Mouse (Mus musculus) stomach, embryonic 15.5 days (tissue): ENCODE data around the gene Nudcd2. TPM values are rescaled to one million over a fixed set of nuclear protein-coding genes. Genes with fewer than 3 reads are reported as not detected.
"Not testable (repeated sequence)": the region's sequence is repeated elsewhere in the genome, so short reads cannot be mapped to it uniquely, and the experiment has no call there.

Experiments used
- ATAC-seq: fragments of 200-750 bp; cut with Nextera tagmentation; 2 replicates; pipeline ENCODE4 v1.8.0; 2017; ENCODE audit warnings: low read depth, moderate number of reproducible peaks, moderate TSS enrichment; ENCODE audit not compliant: insufficient read depth, low FRiP score
- H3K27ac ChIP-seq: fragments of 300-500 bp; sonication (generic); 2 replicates; pipeline ENCODE4 v1.5.1; 2015; ENCODE audit warnings: mild to moderate bottlenecking, inconsistent platforms
- H3K27me3 ChIP-seq: fragments of 300-500 bp; sonication (generic); replicated peaks from 2 replicates; pipeline ENCODE4 v1.6.1; 2015; ENCODE audit warnings: inconsistent platforms
- H3K36me3 ChIP-seq: fragments of 300-500 bp; sonication (generic); 2 replicates; pipeline ENCODE4 v1.6.1; 2015; ENCODE audit warnings: inconsistent platforms
- H3K4me1 ChIP-seq: fragments of 300-500 bp; sonication (generic); 2 replicates; pipeline ENCODE4 v1.6.1; 2015; ENCODE audit warnings: inconsistent platforms
- H3K4me2 ChIP-seq: fragments of 300-500 bp; sonication (generic); 2 replicates; pipeline ENCODE4 v1.6.1; 2015; ENCODE audit warnings: mild to moderate bottlenecking, inconsistent platforms
- H3K4me3 ChIP-seq: fragments of 300-500 bp; sonication (generic); replicated peaks from 2 replicates; pipeline ENCODE4 v1.5.1; 2015; ENCODE audit warnings: inconsistent platforms
- H3K9ac ChIP-seq: fragments of 300-500 bp; sonication (generic); 2 replicates; pipeline ENCODE4 v1.6.1; 2015; ENCODE audit warnings: inconsistent platforms
- H3K9me3 ChIP-seq: fragments of 300-500 bp; sonication (generic); 2 replicates; pipeline ENCODE4 v1.6.1; 2016; ENCODE audit warnings: inconsistent platforms
- WGBS: fragments of 180-500 bp; shearing (Covaris S2); methylation state at CpG from one replicate; pipeline ENCODE4 v1.1.7; 2015; 5-methylcytosine and 5-hydroxymethylcytosine counted together
- polyA plus RNA-seq: library from polyadenylated mRNA; unstranded; fragments of >200 nt; fragmentation: Nextera tagmentation; extraction: Ambion mirVana; gene quantifications from 2 replicates; pipeline ENCODE4 v1.2.1, GENCODE M21; 2015

Nudcd2 gene
- polyA plus RNA-seq = 130 and 151 TPM in 2 replicates

- Histone ChIP-seq H3K27ac (peak within 1 kb of the TSS; percentile 83), H3K27me3 (no peaks in the 10 kb centered on the region), H3K4me2 (peak within 1 kb of the TSS; percentile 81), H3K9me3 (no peaks in the 10 kb centered on the region), H3K36me3 (peaks cover 13% of the 10 kb centered on the region), H3K4me1 (peaks cover 12% of the 10 kb centered on the region), H3K9ac (peak within 1 kb of the TSS; percentile 94), H3K4me3 (peak within 1 kb of the TSS; percentile 96)
- under 1% methylated on average over 52 of the region's 52 CpGs for WGBS
- peak; percentile 99 for ATAC-seq
Measured at GRCm38 (mm10) chr11:40733339-40734174, at the start of gene Nudcd2, which contains the start of gene Hmmr. Gene Nudcd2 (plus strand): TSS chr11:40733667. Gene Hmmr (minus strand): TSS chr11:40733422.

- no peak overlapping the region for H3K4me3 ChIP-seq
- H3K27ac ChIP-seq = no peak overlapping the region
- no peaks in the 10 kb centered on the region for H3K9me3 ChIP-seq
- peak overlapping the region; percentile 79; the same call in 1 of the 2 replicates for H3K4me2 ChIP-seq
- H3K36me3 ChIP-seq = 0 out of 2 replicates have a peak, but pooled peaks cover 5% of the 10 kb centered on the region
- no peaks in the 10 kb centered on the region for H3K27me3 ChIP-seq
- H3K9ac ChIP-seq = no peak overlapping the region
- ATAC-seq = no peak
- WGBS = 57% methylated on average over 5 of the region's 5 CpGs
- peaks cover 17% of the 10 kb centered on the region for H3K4me1 ChIP-seq
Measured at GRCm38 (mm10) chr11:40690444-40691127, 42.9 kb upstream of the Nudcd2 start.

GRCm38 (mm10) chr11:40692101-40692509 lies 41.4 kb upstream of the Nudcd2 start:
- Histone ChIP-seq H3K27ac (peak overlapping the region; percentile 95), H3K4me1 (peaks cover 17% of the 10 kb centered on the region), H3K9ac (peak overlapping the region; percentile 65), H3K27me3 (no peaks in the 10 kb centered on the region), H3K9me3 (no peaks in the 10 kb centered on the region), H3K4me3 (peak overlapping the region; percentile 94), H3K36me3 (no peaks in the 10 kb centered on the region), H3K4me2 (peak overlapping the region; percentile 79)
- ATAC-seq = peak; percentile 82
- WGBS = under 1% methylated on average over 28 of the region's 28 CpGs

- H3K4me1 ChIP-seq = peaks cover 17% of the 10 kb centered on the region
- H3K36me3 ChIP-seq = no peaks in the 10 kb centered on the region
- peak overlapping the region; percentile 94 for H3K4me3 ChIP-seq
- peak; percentile 97 for ATAC-seq
- H3K4me2 ChIP-seq = peak overlapping the region; percentile 79
- H3K9ac ChIP-seq = peak overlapping the region; percentile 66
- no peaks in the 10 kb centered on the region for H3K27me3 ChIP-seq
- H3K9me3 ChIP-seq = no peaks in the 10 kb centered on the region
- under 1% methylated on average over 34 of the region's 36 CpGs for WGBS
- H3K27ac ChIP-seq = peak overlapping the region; percentile 95
Measured at GRCm38 (mm10) chr11:40692511-40693365, 40.7 kb upstream of the Nudcd2 start.

- ATAC-seq = no peak
- under 1% methylated on average over 16 of the region's 16 CpGs for WGBS
- H3K4me1 ChIP-seq = peaks cover 17% of the 10 kb centered on the region
- H3K4me2 ChIP-seq = peak overlapping the region; percentile 79
- H3K27me3 ChIP-seq = no peaks in the 10 kb centered on the region
- peak overlapping the region; percentile 95 for H3K27ac ChIP-seq
- H3K36me3 ChIP-seq = no peaks in the 10 kb centered on the region
- H3K4me3 ChIP-seq = peak overlapping the region; percentile 94
- no peaks in the 10 kb centered on the region for H3K9me3 ChIP-seq
- H3K9ac ChIP-seq = peak overlapping the region; percentile 66
Measured at GRCm38 (mm10) chr11:40693366-40693951, 40.0 kb upstream of the Nudcd2 start.

- peak; percentile 24; the same call in 1 of the 2 replicates for ATAC-seq
- peak overlapping the region; percentile 95 for H3K27ac ChIP-seq
Measured at GRCm38 (mm10) chr11:40694311-40695087, 39.0 kb upstream of the Nudcd2 start.

GRCm38 (mm10) chr11:40695103-40695502 lies 38.4 kb upstream of the Nudcd2 start, which contains the start of gene Mat2b:
Gene Mat2b (minus strand): TSS chr11:40695203.
- ATAC-seq = no peak
- Histone ChIP-seq H3K9ac (peak within 1 kb of the TSS; percentile 66), H3K9me3 (no peaks in the 10 kb centered on the region), H3K27ac (peak within 1 kb of the TSS; percentile 95), H3K27me3 (no peaks in the 10 kb centered on the region), H3K4me3 (peak within 1 kb of the TSS; percentile 94), H3K4me2 (peak within 1 kb of the TSS; percentile 79), H3K4me1 (peaks cover 14% of the 10 kb centered on the region), H3K36me3 (no peaks in the 10 kb centered on the region)
- WGBS = 80% methylated on average over 9 of the region's 9 CpGs

More at GRCm38 (mm10) chr11:40694311-40695087, 39.0 kb upstream of the Nudcd2 start:
- Histone ChIP-seq H3K36me3 (no peaks in the 10 kb centered on the region), H3K27me3 (no peaks in the 10 kb centered on the region), H3K9me3 (no peaks in the 10 kb centered on the region), H3K9ac (peak overlapping the region; percentile 66), H3K4me3 (peak overlapping the region; percentile 94), H3K4me2 (peak overlapping the region; percentile 79), H3K4me1 (peaks cover 17% of the 10 kb centered on the region)
- 0% methylated on average over 31 of the region's 31 CpGs for WGBS

- not testable (repeated sequence) for ATAC-seq
Measured at GRCm38 (mm10) chr11:40709899-40710298, 23.6 kb upstream of the Nudcd2 start.

DNA sequence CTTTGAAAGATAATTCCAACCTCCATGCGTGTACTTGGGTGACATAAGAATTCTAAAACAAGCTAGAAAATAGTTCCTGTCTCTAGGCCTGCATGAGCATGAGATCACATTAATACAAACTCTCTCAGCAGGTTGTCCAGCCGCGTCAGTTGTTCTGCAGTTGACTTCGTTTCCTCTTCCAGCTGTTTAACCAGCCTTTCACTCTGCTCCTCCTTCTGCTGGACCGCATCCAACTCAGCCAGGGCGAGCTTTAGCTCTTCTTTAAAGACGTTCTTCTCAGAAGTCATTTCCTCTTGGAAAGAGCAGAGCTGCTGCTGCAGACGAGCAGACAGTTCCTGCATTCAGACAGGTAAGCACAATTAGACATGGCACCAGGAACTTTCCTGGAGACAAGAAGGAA lies 19.6 kb upstream of the Nudcd2 start:
- Histone ChIP-seq H3K9ac (no peak overlapping the region), H3K36me3 (peaks cover 28% of the 10 kb centered on the region), H3K27me3 (no peaks in the 10 kb centered on the region), H3K4me2 (no peak overlapping the region), H3K4me3 (no peak overlapping the region), H3K9me3 (no peaks in the 10 kb centered on the region), H3K27ac (no peak overlapping the region), H3K4me1 (no peaks in the 10 kb centered on the region)
- ATAC-seq = no peak
- 72% methylated on average over 8 of the region's 8 CpGs for WGBS

More at GRCm38 (mm10) chr11:40709899-40710298, 23.6 kb upstream of the Nudcd2 start:
- not testable (repeated sequence) for H3K9ac ChIP-seq, H3K4me3 ChIP-seq, H3K27ac ChIP-seq, H3K9me3 ChIP-seq, H3K4me2 ChIP-seq, H3K4me1 ChIP-seq, H3K27me3 ChIP-seq
- H3K36me3 ChIP-seq = peaks cover 25% of the 10 kb centered on the region
- WGBS = 93% methylated on average over 6 of the region's 6 CpGs

- Histone ChIP-seq H3K27me3 (no peaks in the 10 kb centered on the region), H3K27ac (no peak overlapping the region), H3K36me3 (peaks cover 31% of the 10 kb centered on the region), H3K4me1 (no peaks in the 10 kb centered on the region), H3K4me2 (no peak overlapping the region), H3K4me3 (no peak overlapping the region), H3K9me3 (no peaks in the 10 kb centered on the region), H3K9ac (no peak overlapping the region)
- WGBS = 93% methylated on average over 5 of the region's 5 CpGs
- no peak for ATAC-seq
Measured at GRCm38 (mm10) chr11:40715524-40715923, 17.9 kb upstream of the Nudcd2 start.
